In the genomic region with DNA sequence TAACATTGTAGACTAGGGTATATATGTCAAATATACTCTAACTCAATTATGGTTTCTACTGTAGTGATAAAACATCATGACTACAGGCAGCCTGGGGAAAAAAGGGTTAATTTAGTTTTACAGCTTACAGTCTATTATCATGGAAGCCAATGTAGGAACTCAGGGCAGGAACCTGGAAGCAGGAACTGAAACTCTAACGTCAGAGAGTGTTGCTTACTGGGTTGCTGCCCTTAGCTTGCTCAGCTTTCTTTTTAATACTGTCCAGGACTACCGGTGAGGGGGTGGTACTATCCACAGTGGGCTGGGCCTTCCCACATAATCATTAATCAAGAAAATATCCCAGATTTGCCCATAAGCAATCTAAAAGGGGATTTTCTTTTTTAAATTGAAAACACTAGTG, we compare ENCODE assay signal across 23 mouse cellular contexts. TPM values are rescaled to one million over a fixed set of nuclear protein-coding genes. Genes with fewer than 3 reads are reported as not detected.
DNase-seq lines count a peak whose midpoint lies in the region; ATAC-seq lines count a peak whose summit lies in the region.
"Had no signal": no experiment of that assay in that cellular context is flagged by ENCODE, and none has a peak within 500 bp of the region (broad histone marks: within the 10 kb centered on the region; RNA-seq: fewer than 3 reads in every experiment).

No protein-coding gene starts in this region.

- WGBS in kidney, embryonic 14.5 days = 90% methylated on average over 2 of the region's 2 CpGs

- H3K4me3 ChIP-seq in kidney, embryonic 14.5 days (ENCODE audit: low read length) = no peak overlapping the region
- H3K4me3 ChIP-seq: forebrain, embryonic 10.5 days; forebrain, embryonic 13.5 days; hindbrain, embryonic 12.5 days had no signal

- no peak overlapping the region for H3K9ac ChIP-seq in kidney, embryonic 14.5 days (ENCODE audit: low read depth, low read length)
- H3K9ac ChIP-seq: forebrain, embryonic 13.5 days; hindbrain, embryonic 12.5 days had no signal

- H3K4me1 ChIP-seq in kidney, embryonic 14.5 days (ENCODE audit: control insufficient read depth, insufficient read depth, low read length) = 0 out of 2 replicates have a peak, but pooled peaks cover 3% of the 10 kb centered on the region
- H3K4me1 ChIP-seq: hindbrain, embryonic 12.5 days had no signal

- peaks cover 5% of the 10 kb centered on the region; the same call in 1 of the 2 replicates for H3K36me3 ChIP-seq in kidney, embryonic 14.5 days (ENCODE audit: control insufficient read depth, insufficient read depth, low read length)

- H3K4me2 ChIP-seq in kidney, embryonic 14.5 days (replicated peaks; ENCODE audit: low read depth, low read length) = no peak overlapping the region
- H3K4me2 ChIP-seq: forebrain, embryonic 13.5 days; heart, embryonic 11.5 days; hindbrain, embryonic 12.5 days had no signal

- no peaks in the 10 kb centered on the region for H3K27me3 ChIP-seq in kidney, embryonic 14.5 days (ENCODE audit: control insufficient read depth, insufficient read depth, low read length)
- H3K27me3 ChIP-seq: CH12.LX; forebrain, embryonic 13.5 days; hindbrain, embryonic 12.5 days; Patski had no signal

- ATAC-seq in kidney, embryonic 14.5 days (ENCODE audit: low FRiP score, low TSS enrichment) = no peak
- ATAC-seq in granulocyte monocyte progenitor cell, adult 5-6 weeks (replicated peaks; ENCODE audit: poor library complexity, severe bottlenecking) = peak; percentile 63
- ATAC-seq in megakaryocyte progenitor cell, adult 5-6 weeks (replicated peaks; ENCODE audit: poor library complexity) = peak; percentile 40
- ATAC-seq: forebrain, embryonic 13.5 days; forebrain, embryonic 16.5 days; hindbrain, embryonic 16.5 days; Patski had no signal

- DNase-seq in kidney, adult 9 months = peak; percentile 7
- no peak for DNase-seq in thymus, postnatal 0 days (ENCODE audit: low spot score)
- DNase-seq in testis, postnatal 14 days (ENCODE audit: low spot score) = no peak
- DNase-seq: adrenal gland, postnatal 10 days; adrenal gland, postnatal 36 days; cerebellum, adult 18-20 months; cerebellum, adult 9-10 months; cerebellum, postnatal 14 days; gastrocnemius, postnatal 10 days; gastrocnemius, postnatal 36 days; heart, adult 11 months had no signal

- no peaks in the 10 kb centered on the region for H3K9me3 ChIP-seq in kidney, embryonic 14.5 days (ENCODE audit: control insufficient read depth, low read length)
- H3K9me3 ChIP-seq: forebrain, embryonic 13.5 days; G1E; hindbrain, embryonic 12.5 days had no signal

- H3K27ac ChIP-seq in kidney, embryonic 14.5 days (ENCODE audit: low read depth, low read length) = no peak overlapping the region
- H3K27ac ChIP-seq: forebrain, embryonic 10.5 days; forebrain, embryonic 13.5 days; hindbrain, embryonic 12.5 days had no signal

RNA-seq across cellular contexts. Expression of a gene that starts 2.4 kb away (rescaled TPM):
- 120 and 163 TPM in 2 replicates for polyA plus RNA-seq in kidney, embryonic 14.5 days (2014; fragmentation: Nextera tagmentation; extraction: Ambion mirVana)
- 113 and 147 TPM in 2 replicates for total RNA-seq in granulocyte monocyte progenitor cell, adult 5-6 weeks (2014; fragmentation: Nextera tagmentation)
- total RNA-seq in granulocyte monocyte progenitor cell, adult 5-6 weeks (2017) = 73.2 and 82.7 TPM in 2 replicates
- 102 and 112 TPM in 2 replicates for total RNA-seq in megakaryocyte progenitor cell, adult 5-6 weeks (2015)
- total RNA-seq in megakaryocyte progenitor cell, adult 5-6 weeks (2017) = 76.3 and 91.6 TPM in 2 replicates
- polyA plus RNA-seq in thymus, postnatal 0 days (2015; fragmentation: Nextera tagmentation; extraction: Ambion mirVana) = 181 and 187 TPM in 2 replicates
